Mouse (Mus musculus): Measurements from ENCODE around the gene Rbm20.
"Not testable (repeated sequence)": the region's sequence is repeated elsewhere in the genome, so short reads cannot be mapped to it uniquely, and the experiment has no call there.

The Rbm20 gene

GRCm38 (mm10) chr19:53898970-53899900, 222.1 kb downstream of the Rbm20 start:
- in situ Hi-C loops (cut with MboI, MseI): loop anchor here (10.0 kb wide), 1 partner anchor 474 kb away; no protein-coding TSS in a partner anchor

- in situ Hi-C loops (cut with MboI, MseI): loop anchor here (10.0 kb wide), 1 partner anchor 475 kb away; no protein-coding TSS in a partner anchor
Observed at GRCm38 (mm10) chr19:53899941-53900610, 223.0 kb downstream of the Rbm20 start.

- in situ Hi-C loops (cut with MboI, MseI): no loop called here
Observed at GRCm38 (mm10) chr19:53901931-53902738, 225.0 kb downstream of the Rbm20 start.

DNA sequence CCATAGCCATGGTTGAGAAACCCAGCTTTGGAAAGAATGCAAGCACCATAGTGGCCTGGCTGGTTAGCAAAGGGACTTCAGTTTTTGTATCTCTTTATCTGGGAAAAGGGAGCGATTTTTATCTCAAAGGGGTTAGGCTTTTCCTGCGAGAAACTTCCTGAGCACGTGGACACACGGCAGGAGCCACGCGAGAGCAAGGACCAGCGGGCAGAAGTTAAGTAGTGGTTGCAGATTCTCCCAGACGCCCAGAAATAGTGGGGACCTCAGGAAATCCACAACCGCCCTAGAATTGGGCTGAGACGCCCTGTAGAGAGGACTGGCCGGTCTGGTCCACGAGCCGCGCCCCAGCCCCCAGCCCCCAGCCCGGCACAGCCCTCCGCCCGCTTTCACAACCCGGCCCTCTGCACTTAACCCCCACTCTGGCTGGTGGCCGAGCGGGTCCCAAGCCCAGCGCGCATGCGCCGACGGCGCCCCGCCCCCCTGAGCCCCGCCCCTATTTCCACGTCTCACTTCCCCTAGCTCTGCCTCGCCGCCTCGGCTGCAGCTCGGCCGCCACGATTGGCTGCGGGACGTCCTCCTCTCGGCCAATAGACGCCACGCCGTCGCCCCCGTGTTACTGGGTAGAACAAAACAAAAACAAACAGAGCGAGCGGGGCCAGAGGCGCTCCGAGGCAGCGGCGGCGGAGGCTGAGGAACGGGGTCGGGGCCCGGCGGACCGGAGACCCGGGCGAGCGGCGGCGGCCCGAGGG, 225.8 kb downstream of the Rbm20 start:
- in situ Hi-C loops (cut with MboI, MseI): no loop called here

DNA sequence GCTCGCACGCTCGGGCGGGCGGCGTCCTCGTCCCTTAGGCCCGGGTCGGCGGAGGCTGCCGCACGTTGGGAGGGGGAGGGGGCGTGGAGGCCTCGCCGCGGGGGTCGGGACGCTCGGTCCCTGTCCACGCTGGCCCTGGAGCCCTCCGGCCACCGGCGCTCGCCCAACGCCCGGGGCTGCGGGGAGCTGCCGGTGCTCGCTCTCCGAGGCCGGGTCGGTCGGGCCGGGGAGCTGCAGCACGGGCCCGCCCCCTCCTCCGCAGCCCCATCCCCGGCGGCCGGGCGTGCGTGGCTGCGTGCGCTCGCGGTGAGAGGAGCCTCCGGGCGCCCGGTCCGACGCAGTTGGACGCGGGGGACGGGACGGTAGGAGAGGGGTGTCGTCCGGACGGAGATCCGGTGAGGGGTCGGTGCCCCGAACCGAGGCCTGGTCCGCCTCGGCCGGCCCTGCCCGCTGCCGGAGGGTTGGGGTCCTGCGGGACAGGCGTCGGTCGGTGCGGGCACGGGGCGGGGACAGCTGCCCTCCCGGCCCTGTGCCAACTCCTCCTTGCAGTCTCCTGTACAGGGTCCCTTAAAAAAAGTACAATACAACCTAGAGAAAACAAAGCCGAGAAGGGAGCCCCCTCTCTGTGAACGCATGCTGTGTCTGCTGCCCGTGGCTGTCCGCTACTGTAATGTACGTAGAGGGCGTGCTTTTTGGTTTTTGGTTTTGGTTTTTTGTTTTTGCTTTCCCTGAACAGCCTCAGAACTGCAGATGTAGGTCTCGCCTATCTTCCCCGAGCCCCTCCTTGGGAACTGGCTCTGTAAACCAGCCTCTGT, 226.6 kb downstream of the Rbm20 start:
- in situ Hi-C loops (cut with MboI, MseI): no loop called here

DNA sequence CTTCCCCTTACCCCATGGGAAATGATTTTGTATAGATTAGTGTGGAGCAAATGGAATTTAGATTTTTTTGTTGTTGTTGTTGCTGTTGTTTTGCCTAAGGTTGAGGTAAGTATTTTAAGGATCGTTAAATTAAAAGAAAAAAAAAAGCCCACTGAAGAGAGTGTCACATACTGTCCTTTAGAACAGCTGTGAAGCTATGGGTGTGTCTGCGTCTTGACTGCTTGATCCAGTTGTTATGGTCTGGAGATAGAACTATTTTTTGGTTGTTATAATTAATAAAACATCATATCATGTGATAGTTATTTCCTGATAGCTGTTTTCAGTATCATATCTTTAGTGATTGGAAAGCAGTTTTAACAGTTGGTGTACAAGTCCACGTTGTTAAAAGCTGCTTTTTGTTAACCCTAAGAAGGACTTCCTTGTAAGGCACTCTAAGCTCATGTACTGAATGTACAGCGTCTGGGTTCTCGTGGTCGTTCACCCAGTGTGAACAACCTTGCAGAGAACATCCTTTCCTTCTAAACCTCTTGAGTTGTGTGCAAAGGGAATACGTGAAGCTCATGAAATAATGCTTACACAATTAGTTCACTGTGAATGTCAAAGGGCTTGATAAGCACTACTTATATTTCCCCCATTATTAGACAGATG, 227.9 kb downstream of the Rbm20 start:
- in situ Hi-C loops (cut with MboI, MseI): no loop called here

GRCm38 (mm10) chr19:53906033-53906702, 229.1 kb downstream of the Rbm20 start:
- in situ Hi-C loops (cut with MboI, MseI): no loop called here

- in situ Hi-C loops (cut with MboI, MseI): not testable (repeated sequence)
Observed at GRCm38 (mm10) chr19:53906703-53907070, 229.6 kb downstream of the Rbm20 start.

DNA sequence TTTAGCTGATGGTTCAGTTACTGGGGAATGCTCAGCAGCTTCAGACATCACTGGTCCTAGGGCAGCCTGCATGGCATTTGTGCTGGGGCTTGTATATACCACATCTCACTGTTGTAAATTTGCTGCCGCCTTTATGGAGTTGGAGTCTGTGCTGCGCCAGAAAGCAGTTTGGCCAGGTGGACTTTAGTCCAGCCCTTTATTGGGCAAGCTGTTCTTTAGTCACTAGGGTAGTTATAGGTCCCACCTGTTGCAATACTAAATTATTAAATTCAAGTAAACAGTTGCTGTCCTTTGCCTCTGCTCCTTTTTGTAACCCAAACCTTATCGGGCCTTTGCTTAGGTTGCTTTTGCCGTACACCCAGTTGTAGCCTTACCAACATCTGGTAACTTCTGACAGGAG, 237.8 kb downstream of the Rbm20 start:
- in situ Hi-C loops (cut with MboI, MseI): no loop called here
